Mouse (Mus musculus) midbrain, embryonic 14.5 days (tissue): Measurements from ENCODE around the gene Cd180. TPM values are rescaled to one million over a fixed set of nuclear protein-coding genes. Genes with fewer than 3 reads are reported as not detected.

ENCODE experiments used
- ATAC-seq: fragments of 200-750 bp; cut with Nextera tagmentation; 2 replicates; pipeline ENCODE4 v1.8.0; 2017; ENCODE audit warnings: moderate number of reproducible peaks, moderate library complexity; ENCODE audit not compliant: low FRiP score, low TSS enrichment
- DNase-seq: peaks from one replicate; pipeline ENCODE4 v3.0.0-alpha.2; 2015
- H3K27ac ChIP-seq: fragments of 300-500 bp; sonication (generic); replicated peaks from 2 replicates; pipeline ENCODE4 v1.5.1; 2014; ENCODE audit warnings: mild to moderate bottlenecking, low read depth, low read length, moderate library complexity
- H3K27me3 ChIP-seq: fragments of 300-500 bp; sonication (generic); 2 replicates; pipeline ENCODE4 v1.6.1; 2014; ENCODE audit warnings: low read length, control low read depth, mixed read lengths; ENCODE audit not compliant: control insufficient read depth, insufficient read depth
- H3K36me3 ChIP-seq: fragments of 300-500 bp; sonication (generic); 2 replicates; pipeline ENCODE4 v1.6.1; 2014; ENCODE audit warnings: low read length, control low read depth; ENCODE audit not compliant: control insufficient read depth, insufficient read depth
- H3K4me1 ChIP-seq: fragments of 300-500 bp; sonication (generic); 2 replicates; pipeline ENCODE4 v1.6.1; 2014; ENCODE audit warnings: mild to moderate bottlenecking, antibody characterized with exemption, low read length, control low read depth; ENCODE audit not compliant: control insufficient read depth, insufficient read depth
- H3K4me2 ChIP-seq: fragments of 300-500 bp; sonication (generic); 2 replicates; pipeline ENCODE4 v1.6.1; 2014; ENCODE audit warnings: mild to moderate bottlenecking, low read length, moderate library complexity
- H3K4me3 ChIP-seq: fragments of 300-500 bp; sonication (generic); replicated peaks from 2 replicates; pipeline ENCODE4 v1.5.1; 2014; ENCODE audit warnings: low read depth, low read length
- H3K9ac ChIP-seq: fragments of 300-500 bp; sonication (generic); replicated peaks from 2 replicates; pipeline ENCODE4 v1.6.1; 2014; ENCODE audit warnings: mild to moderate bottlenecking, low read length, moderate library complexity
- H3K9me3 ChIP-seq: fragments of 300-500 bp; sonication (generic); 2 replicates; pipeline ENCODE4 v1.6.1; 2016; ENCODE audit warnings: low read length, control low read depth, mixed read lengths; ENCODE audit not compliant: control insufficient read depth
- WGBS: fragments of 180-500 bp; shearing (Covaris S2); extraction: QIAGEN DNeasy Blood & Tissue Kit; methylation state at CpG from one replicate; pipeline ENCODE4 v1.1.7; 2014; 5-methylcytosine and 5-hydroxymethylcytosine counted together
- polyA plus RNA-seq: library from polyadenylated mRNA; unstranded; fragments of >200 nt; fragmentation: Nextera tagmentation; extraction: Ambion mirVana; gene quantifications from 2 replicates; pipeline ENCODE4 v1.2.1, GENCODE M21; 2014

The Cd180 gene
- polyA plus RNA-seq, 1 experiment from 2014 or later: 1.0 TPM

DNA sequence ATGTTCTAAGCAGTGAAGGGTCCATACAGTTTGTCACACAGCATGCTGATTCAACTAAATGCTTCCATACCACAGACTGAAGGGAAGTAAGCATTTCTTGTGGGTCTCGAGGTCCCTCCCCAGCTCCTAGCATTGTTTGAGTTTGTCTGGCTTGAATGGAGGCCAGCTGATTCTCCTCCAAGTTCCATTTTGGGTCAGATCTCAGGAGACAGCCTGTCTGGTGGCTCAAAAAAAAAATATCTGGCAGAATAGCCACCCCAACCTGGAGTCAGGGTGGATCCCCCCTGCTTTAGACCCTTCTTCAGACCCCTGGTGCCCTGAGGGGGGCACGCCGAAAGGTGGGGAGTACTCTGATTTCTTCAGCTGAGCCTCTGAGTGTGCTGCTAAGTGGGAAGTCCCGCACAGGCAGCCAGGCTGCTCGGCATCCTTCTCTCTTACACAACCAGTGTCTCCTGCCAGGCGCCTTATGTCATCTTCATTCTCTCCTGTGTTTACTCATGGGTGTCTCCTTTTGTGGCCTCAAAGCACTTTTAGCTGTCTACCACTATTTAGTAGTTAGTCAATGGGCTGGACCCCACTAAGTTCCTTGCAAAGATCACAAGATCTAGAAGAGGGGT, 35.0 kb upstream of the Cd180 start:
- WGBS: 78% methylated on average over 6 of the region's 6 CpGs
- no peak for DNase-seq
- H3K4me1 ChIP-seq: no peaks in the 10 kb centered on the region

DNA sequence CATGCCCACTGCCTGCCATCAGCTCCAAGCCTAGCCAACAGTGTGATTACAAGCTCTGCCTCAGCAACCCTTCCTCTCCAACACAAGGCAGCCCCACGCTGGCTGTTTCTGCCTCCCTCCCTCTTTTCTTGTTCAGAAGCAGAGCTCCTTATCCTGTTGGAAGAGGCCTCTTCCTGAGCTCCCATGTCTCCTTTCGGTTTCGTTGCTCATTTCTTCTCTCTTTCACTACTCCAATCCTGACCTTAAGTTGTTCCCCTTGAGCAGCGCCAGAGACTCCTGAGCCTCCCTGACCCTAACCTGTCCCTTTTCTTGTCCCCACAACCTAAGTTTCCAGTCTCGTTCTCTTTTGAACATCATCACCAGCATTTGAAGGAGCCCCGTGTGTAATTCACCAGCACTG, 29.3 kb upstream of the Cd180 start:
- no peaks in the 10 kb centered on the region for H3K27me3 ChIP-seq
- H3K9ac ChIP-seq: no peak overlapping the region
- 76% methylated on average over 6 of the region's 6 CpGs for WGBS
- no peaks in the 10 kb centered on the region for H3K9me3 ChIP-seq
- H3K36me3 ChIP-seq: no peaks in the 10 kb centered on the region
- no peak overlapping the region for H3K4me2 ChIP-seq
- no peak overlapping the region for H3K27ac ChIP-seq
- no peaks in the 10 kb centered on the region for H3K4me1 ChIP-seq
- ATAC-seq: no peak
- no peak for DNase-seq
- H3K4me3 ChIP-seq: no peak overlapping the region

More for the DNA sequence above, 35.0 kb upstream of the Cd180 start:
- Histone ChIP-seq H3K27ac (no peak overlapping the region), H3K27me3 (no peaks in the 10 kb centered on the region), H3K9me3 (no peaks in the 10 kb centered on the region), H3K4me2 (no peak overlapping the region), H3K36me3 (no peaks in the 10 kb centered on the region), H3K9ac (no peak overlapping the region), H3K4me3 (no peak overlapping the region)
- ATAC-seq: no peak

GRCm38 (mm10) chr13:102664843-102665587, 28.3 kb upstream of the Cd180 start:
- no peak overlapping the region for H3K9ac ChIP-seq
- H3K4me3 ChIP-seq: no peak overlapping the region
- ATAC-seq (no peak), DNase-seq (peak; percentile 71)
- no peaks in the 10 kb centered on the region for H3K4me1 ChIP-seq
- H3K9me3 ChIP-seq: no peaks in the 10 kb centered on the region
- H3K27me3 ChIP-seq: no peaks in the 10 kb centered on the region
- no peaks in the 10 kb centered on the region for H3K36me3 ChIP-seq
- H3K27ac ChIP-seq: no peak overlapping the region
- 58% methylated on average over 12 of the region's 12 CpGs for WGBS
- H3K4me2 ChIP-seq: peak overlapping the region; percentile 19

- no peak overlapping the region for H3K9ac ChIP-seq
- no peaks in the 10 kb centered on the region for H3K27me3 ChIP-seq
- H3K4me3 ChIP-seq: no peak overlapping the region
- H3K4me2 ChIP-seq: peak overlapping the region; percentile 19
- ATAC-seq: no peak
- no peaks in the 10 kb centered on the region for H3K9me3 ChIP-seq
- no peak overlapping the region for H3K27ac ChIP-seq
- no peaks in the 10 kb centered on the region for H3K36me3 ChIP-seq
- DNase-seq: no peak
- H3K4me1 ChIP-seq: no peaks in the 10 kb centered on the region
- WGBS: 67% methylated on average over 18 of the region's 18 CpGs
Observed at GRCm38 (mm10) chr13:102665588-102666232, 27.6 kb upstream of the Cd180 start.

DNA sequence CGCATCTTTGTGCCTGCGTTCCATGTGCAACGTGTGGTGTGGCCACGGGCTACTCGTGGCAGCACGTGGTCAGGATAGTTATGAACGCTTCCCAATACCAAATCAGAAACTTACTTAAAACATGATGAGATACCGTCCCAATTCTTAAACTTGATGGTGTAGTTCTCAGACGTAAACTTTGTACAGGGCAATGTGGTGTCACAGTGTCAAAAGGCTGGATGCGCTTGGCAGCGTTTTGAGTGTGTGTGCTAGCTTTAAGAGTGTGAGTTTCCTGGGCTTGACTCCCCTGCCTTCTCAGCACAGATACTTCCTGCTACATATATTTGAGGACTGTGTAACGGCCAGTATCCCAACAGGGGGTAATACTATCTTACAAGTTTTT, 27.1 kb upstream of the Cd180 start:
- no peak overlapping the region for H3K27ac ChIP-seq
- DNase-seq (no peak), ATAC-seq (no peak)
- no peaks in the 10 kb centered on the region for H3K9me3 ChIP-seq
- H3K4me2 ChIP-seq: no peak overlapping the region
- no peak overlapping the region for H3K9ac ChIP-seq
- no peak overlapping the region for H3K4me3 ChIP-seq
- no peaks in the 10 kb centered on the region for H3K36me3 ChIP-seq
- H3K27me3 ChIP-seq: no peaks in the 10 kb centered on the region
- WGBS: 91% methylated on average over 12 of the region's 12 CpGs
- H3K4me1 ChIP-seq: no peaks in the 10 kb centered on the region

DNA sequence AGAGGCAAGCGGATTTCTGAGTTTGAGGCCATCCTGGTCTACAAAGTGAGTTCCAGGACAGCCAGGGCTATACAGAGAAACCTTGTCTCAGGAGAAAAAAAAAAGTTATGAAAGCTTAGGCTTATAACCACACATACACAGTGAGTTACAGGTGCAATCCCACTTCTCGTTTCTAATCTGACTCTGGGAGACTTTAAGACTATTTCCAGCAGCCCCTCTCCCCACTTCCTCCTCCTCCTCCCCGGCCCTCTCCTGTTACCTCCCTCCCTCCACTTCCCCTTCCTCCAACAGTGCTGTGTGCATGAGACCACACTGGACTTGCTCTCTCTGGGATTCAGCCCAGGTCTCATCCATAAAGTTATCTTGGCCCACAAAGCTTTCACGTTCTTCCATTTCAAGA, 26.6 kb upstream of the Cd180 start:
- WGBS: 89% methylated on average over 4 of the region's 4 CpGs

DNA sequence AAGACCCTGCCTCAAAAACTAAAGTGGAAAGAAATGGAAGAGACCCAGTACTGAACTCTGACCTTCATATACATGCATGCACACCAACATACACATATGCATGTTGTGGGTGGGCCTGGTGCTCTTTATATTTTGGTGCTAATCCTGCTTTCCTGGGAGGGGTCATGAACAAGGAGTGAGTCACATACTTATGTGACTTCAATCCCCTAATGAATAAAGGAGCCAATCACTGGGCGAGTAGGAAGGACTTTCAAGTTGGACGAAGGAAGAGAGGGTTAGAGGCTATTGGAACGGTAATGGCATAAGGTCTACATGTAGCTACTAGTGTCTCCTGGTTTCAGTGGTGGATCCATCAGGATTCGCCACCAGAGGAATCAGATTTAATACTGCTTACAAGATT, 26.0 kb upstream of the Cd180 start:
- Histone ChIP-seq H3K27ac (no peak overlapping the region), H3K4me2 (no peak overlapping the region), H3K27me3 (no peaks in the 10 kb centered on the region), H3K36me3 (no peaks in the 10 kb centered on the region), H3K9me3 (no peaks in the 10 kb centered on the region), H3K4me1 (no peaks in the 10 kb centered on the region), H3K9ac (no peak overlapping the region), H3K4me3 (no peak overlapping the region)
- 86% methylated on average over 4 of the region's 4 CpGs for WGBS
- DNase-seq: no peak
- ATAC-seq: no peak

More for the DNA sequence above, 26.6 kb upstream of the Cd180 start:
- DNase-seq (no peak), ATAC-seq (no peak)
- no peaks in the 10 kb centered on the region for H3K4me1 ChIP-seq
- H3K27me3 ChIP-seq: no peaks in the 10 kb centered on the region
- no peaks in the 10 kb centered on the region for H3K36me3 ChIP-seq
- no peak overlapping the region for H3K4me3 ChIP-seq
- no peaks in the 10 kb centered on the region for H3K9me3 ChIP-seq
- H3K9ac ChIP-seq: no peak overlapping the region
- H3K4me2 ChIP-seq: no peak overlapping the region
- H3K27ac ChIP-seq: no peak overlapping the region

DNA sequence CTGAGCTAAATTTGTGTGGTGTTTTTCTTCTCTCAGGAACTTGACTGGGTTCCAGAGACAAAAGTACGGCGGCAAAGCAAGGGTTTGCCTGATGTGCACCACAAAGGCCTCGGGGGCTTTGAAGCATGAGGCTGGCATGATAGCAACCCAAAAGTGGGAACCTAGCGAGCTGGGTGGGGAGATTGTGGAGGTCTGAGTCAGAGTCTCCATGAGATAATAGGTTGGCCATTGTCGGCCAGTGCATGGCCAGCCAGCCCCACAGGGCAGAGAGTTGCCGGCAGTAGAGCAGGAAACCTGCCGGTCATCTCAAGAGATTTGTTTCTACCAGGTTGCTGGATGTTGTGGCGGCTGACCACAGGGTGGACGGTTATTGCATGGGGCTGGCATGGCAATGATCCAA, 25.5 kb upstream of the Cd180 start:
- DNase-seq: no peak
- H3K27me3 ChIP-seq: no peaks in the 10 kb centered on the region
- no peak overlapping the region for H3K27ac ChIP-seq
- H3K4me3 ChIP-seq: no peak overlapping the region
- H3K9ac ChIP-seq: no peak overlapping the region
- H3K4me1 ChIP-seq: no peaks in the 10 kb centered on the region
- no peaks in the 10 kb centered on the region for H3K36me3 ChIP-seq
- no peak for ATAC-seq
- WGBS: 93% methylated on average over 9 of the region's 9 CpGs
- H3K4me2 ChIP-seq: no peak overlapping the region
- no peaks in the 10 kb centered on the region for H3K9me3 ChIP-seq

GRCm38 (mm10) chr13:102668933-102669332, 24.4 kb upstream of the Cd180 start:
- ATAC-seq (no peak), DNase-seq (no peak)
- H3K4me2 ChIP-seq: no peak overlapping the region
- H3K36me3 ChIP-seq: no peaks in the 10 kb centered on the region
- no peaks in the 10 kb centered on the region for H3K4me1 ChIP-seq
- no peaks in the 10 kb centered on the region for H3K9me3 ChIP-seq
- no peak overlapping the region for H3K9ac ChIP-seq
- no peak overlapping the region for H3K27ac ChIP-seq
- WGBS: 70% methylated on average over 6 of the region's 6 CpGs
- H3K27me3 ChIP-seq: no peaks in the 10 kb centered on the region
- no peak overlapping the region for H3K4me3 ChIP-seq
